Mouse (Mus musculus): Measurements from ENCODE around the gene Ctnnd2. TPM values are rescaled to one million over a fixed set of nuclear protein-coding genes. Genes with fewer than 3 reads are reported as not detected.

The Ctnnd2 gene
- polyA plus RNA-seq, 1 experiment from 2014 or later: 0.15 TPM

- TF ChIP-seq CTCF (IDR thresholded peaks at IDR 0.05; ENCODE audit: low read depth): no peak
- no peak for TF ChIP-seq EP300 (IDR thresholded peaks at IDR 0.05; ENCODE audit: low read depth)
- Histone ChIP-seq H3K9me3 (ENCODE audit: low read length) (no peaks in the 10 kb centered on the region), H3K4me1 (ENCODE audit: insufficient read depth) (no peaks in the 10 kb centered on the region), H3K9ac (replicated peaks) (no peak overlapping the region), H3K27ac (ENCODE audit: low read depth) (no peak overlapping the region), H3K4me2 (ENCODE audit: low read depth, low read length) (no peak overlapping the region), H3K4me3 (ENCODE audit: low read depth, low read length) (no peak overlapping the region), H3K27me3 (ENCODE audit: insufficient read depth, low read length) (no peaks in the 10 kb centered on the region), H3K36me3 (replicated peaks; ENCODE audit: insufficient read depth, low read length) (no peaks in the 10 kb centered on the region)
- no peak for ATAC-seq
- no peak for DNase-seq
- 76% methylated on average over 5 of the region's 5 CpGs for WGBS (ENCODE audit: insufficient replicate concordance)
Observed at GRCm38 (mm10) chr15:30541459-30541858, 369.1 kb downstream of the Ctnnd2 start.

GRCm38 (mm10) chr15:30548263-30548662 lies 375.9 kb downstream of the Ctnnd2 start:
- Histone ChIP-seq H3K4me2 (ENCODE audit: low read depth, low read length) (no peak overlapping the region), H3K4me1 (ENCODE audit: insufficient read depth) (no peaks in the 10 kb centered on the region), H3K9me3 (ENCODE audit: low read length) (no peaks in the 10 kb centered on the region), H3K36me3 (replicated peaks; ENCODE audit: insufficient read depth, low read length) (no peaks in the 10 kb centered on the region), H3K27ac (ENCODE audit: low read depth) (no peak overlapping the region), H3K4me3 (ENCODE audit: low read depth, low read length) (no peak overlapping the region), H3K27me3 (ENCODE audit: insufficient read depth, low read length) (no peaks in the 10 kb centered on the region), H3K9ac (replicated peaks) (no peak overlapping the region)
- ATAC-seq: no peak
- 74% methylated on average over 4 of the region's 4 CpGs for WGBS (ENCODE audit: insufficient replicate concordance)
- no peak for DNase-seq
- TF ChIP-seq EP300 (IDR thresholded peaks at IDR 0.05; ENCODE audit: low read depth) (no peak), CTCF (IDR thresholded peaks at IDR 0.05; ENCODE audit: low read depth) (no peak)

GRCm38 (mm10) chr15:30550956-30551355 lies 378.6 kb downstream of the Ctnnd2 start:
- Histone ChIP-seq H3K9me3 (ENCODE audit: low read length) (no peaks in the 10 kb centered on the region), H3K27ac (ENCODE audit: low read depth) (no peak overlapping the region), H3K9ac (replicated peaks) (no peak overlapping the region), H3K4me2 (ENCODE audit: low read depth, low read length) (no peak overlapping the region), H3K4me3 (ENCODE audit: low read depth, low read length) (no peak overlapping the region), H3K4me1 (ENCODE audit: insufficient read depth) (no peaks in the 10 kb centered on the region), H3K27me3 (ENCODE audit: insufficient read depth, low read length) (no peaks in the 10 kb centered on the region), H3K36me3 (replicated peaks; ENCODE audit: insufficient read depth, low read length) (no peaks in the 10 kb centered on the region)
- ATAC-seq (no peak), DNase-seq (no peak)
- WGBS (ENCODE audit: insufficient replicate concordance): 83% methylated on average over 12 of the region's 12 CpGs
- TF ChIP-seq CTCF (IDR thresholded peaks at IDR 0.05; ENCODE audit: low read depth) (no peak), EP300 (IDR thresholded peaks at IDR 0.05; ENCODE audit: low read depth) (no peak)

DNA sequence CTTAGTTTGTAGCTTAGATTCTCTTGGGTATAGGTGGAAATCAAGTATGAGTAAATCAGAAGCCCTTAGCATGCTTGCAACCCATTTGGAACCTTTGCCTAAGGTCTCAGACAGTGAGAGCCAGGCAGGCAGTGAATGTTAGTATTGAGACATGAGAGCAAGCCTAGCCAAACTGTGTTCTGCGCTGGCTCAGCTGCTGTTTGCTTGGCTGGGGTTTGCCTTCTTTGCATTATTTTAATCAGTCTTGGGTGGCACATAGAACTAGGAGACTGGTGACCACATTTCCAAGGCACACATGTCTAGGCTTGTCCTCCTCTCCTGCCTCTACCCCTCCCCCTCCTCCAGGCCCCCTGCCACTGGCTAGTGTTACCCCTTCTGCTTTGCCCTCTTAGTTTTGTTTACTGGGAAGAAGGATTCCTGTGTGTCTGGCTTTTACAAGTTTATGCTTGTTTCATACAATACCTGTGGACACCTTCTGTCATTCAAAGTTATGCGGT lies 381.6 kb downstream of the Ctnnd2 start:
- WGBS (ENCODE audit: insufficient replicate concordance): 86% methylated on average over 2 of the region's 2 CpGs
- H3K27me3 ChIP-seq (ENCODE audit: insufficient read depth, low read length): no peaks in the 10 kb centered on the region
- no peak overlapping the region for H3K27ac ChIP-seq (ENCODE audit: low read depth)
- TF ChIP-seq EP300 (IDR thresholded peaks at IDR 0.05; ENCODE audit: low read depth) (no peak), CTCF (IDR thresholded peaks at IDR 0.05; ENCODE audit: low read depth) (no peak)
- no peak overlapping the region for H3K4me3 ChIP-seq (ENCODE audit: low read depth, low read length)
- H3K9me3 ChIP-seq (ENCODE audit: low read length): no peaks in the 10 kb centered on the region
- H3K9ac ChIP-seq (replicated peaks): no peak overlapping the region
- no peaks in the 10 kb centered on the region for H3K4me1 ChIP-seq (ENCODE audit: insufficient read depth)
- H3K4me2 ChIP-seq (ENCODE audit: low read depth, low read length): no peak overlapping the region
- ATAC-seq: no peak
- no peak for DNase-seq
- H3K36me3 ChIP-seq (replicated peaks; ENCODE audit: insufficient read depth, low read length): no peaks in the 10 kb centered on the region

GRCm38 (mm10) chr15:30555787-30556186 lies 383.4 kb downstream of the Ctnnd2 start:
- H3K4me1 ChIP-seq (ENCODE audit: insufficient read depth): no peaks in the 10 kb centered on the region
- WGBS (ENCODE audit: insufficient replicate concordance): 84% methylated on average over 2 of the region's 2 CpGs
- no peaks in the 10 kb centered on the region for H3K27me3 ChIP-seq (ENCODE audit: insufficient read depth, low read length)
- H3K9me3 ChIP-seq (ENCODE audit: low read length): no peaks in the 10 kb centered on the region
- TF ChIP-seq CTCF (IDR thresholded peaks at IDR 0.05; ENCODE audit: low read depth) (no peak), EP300 (IDR thresholded peaks at IDR 0.05; ENCODE audit: low read depth) (no peak)
- H3K36me3 ChIP-seq (replicated peaks; ENCODE audit: insufficient read depth, low read length): no peaks in the 10 kb centered on the region
- no peak for ATAC-seq
- no peak overlapping the region for H3K9ac ChIP-seq (replicated peaks)
- H3K4me2 ChIP-seq (ENCODE audit: low read depth, low read length): no peak overlapping the region
- no peak overlapping the region for H3K4me3 ChIP-seq (ENCODE audit: low read depth, low read length)
- no peak overlapping the region for H3K27ac ChIP-seq (ENCODE audit: low read depth)
- no peak for DNase-seq

DNA sequence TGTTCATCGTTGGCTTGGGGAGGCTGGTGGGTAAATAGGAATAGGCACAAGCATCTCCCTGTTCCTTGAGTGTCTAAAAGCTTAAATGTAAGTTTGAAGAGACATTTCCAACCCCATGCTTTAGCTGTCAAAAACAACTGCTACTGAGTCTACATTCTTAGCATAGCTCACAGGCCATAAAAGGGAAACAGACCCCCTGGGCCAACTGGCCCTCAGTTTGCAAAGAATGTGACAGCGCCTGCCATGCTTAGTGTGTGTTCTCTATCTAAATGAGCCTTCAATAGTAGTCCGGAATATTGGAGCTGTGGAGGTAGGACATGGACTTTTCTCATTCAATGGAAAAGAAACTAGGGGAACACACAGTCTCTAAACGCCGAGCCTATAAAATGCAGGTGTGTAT lies 390.0 kb downstream of the Ctnnd2 start:
- Histone ChIP-seq H3K36me3 (replicated peaks; ENCODE audit: insufficient read depth, low read length) (no peaks in the 10 kb centered on the region), H3K4me1 (ENCODE audit: insufficient read depth) (no peaks in the 10 kb centered on the region), H3K9ac (replicated peaks) (no peak overlapping the region), H3K27me3 (ENCODE audit: insufficient read depth, low read length) (no peaks in the 10 kb centered on the region), H3K4me2 (ENCODE audit: low read depth, low read length) (no peak overlapping the region), H3K4me3 (ENCODE audit: low read depth, low read length) (no peak overlapping the region), H3K27ac (ENCODE audit: low read depth) (no peak overlapping the region), H3K9me3 (ENCODE audit: low read length) (no peaks in the 10 kb centered on the region)
- TF ChIP-seq EP300 (IDR thresholded peaks at IDR 0.05; ENCODE audit: low read depth): no peak
- TF ChIP-seq CTCF (IDR thresholded peaks at IDR 0.05; ENCODE audit: low read depth): no peak
- 71% methylated on average over 5 of the region's 5 CpGs for WGBS (ENCODE audit: insufficient replicate concordance)
- ATAC-seq (no peak), DNase-seq (no peak)

DNA sequence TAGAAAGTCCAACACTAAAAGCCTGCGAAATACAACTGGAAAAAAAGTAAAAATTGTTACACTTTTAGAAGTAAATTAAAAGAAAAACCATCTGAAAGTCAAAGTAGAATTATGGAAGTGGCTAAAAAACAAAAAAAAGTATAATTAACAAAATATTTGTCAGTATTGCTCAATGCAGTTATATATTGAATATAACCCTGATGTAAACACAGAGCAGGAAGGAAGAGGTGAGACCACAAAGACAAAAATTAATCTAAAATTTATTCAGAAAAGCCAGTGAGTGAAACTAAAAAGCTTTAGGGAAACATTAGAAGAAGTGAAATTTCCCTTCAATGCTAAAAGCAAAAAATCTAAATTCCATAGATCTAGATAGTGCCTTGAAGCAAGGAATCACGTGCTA lies 392.2 kb downstream of the Ctnnd2 start:
- Histone ChIP-seq H3K27ac (ENCODE audit: low read depth) (no peak overlapping the region), H3K4me1 (ENCODE audit: insufficient read depth) (no peaks in the 10 kb centered on the region), H3K9me3 (ENCODE audit: low read length) (no peaks in the 10 kb centered on the region), H3K4me3 (ENCODE audit: low read depth, low read length) (no peak overlapping the region), H3K36me3 (replicated peaks; ENCODE audit: insufficient read depth, low read length) (no peaks in the 10 kb centered on the region), H3K27me3 (ENCODE audit: insufficient read depth, low read length) (no peaks in the 10 kb centered on the region), H3K4me2 (ENCODE audit: low read depth, low read length) (no peak overlapping the region), H3K9ac (replicated peaks) (no peak overlapping the region)
- WGBS (ENCODE audit: insufficient replicate concordance): 69% methylated on average over 2 of the region's 2 CpGs
- TF ChIP-seq CTCF (IDR thresholded peaks at IDR 0.05; ENCODE audit: low read depth): no peak
- no peak for ATAC-seq
- no peak for DNase-seq

All from liver, postnatal 0 days (tissue).